Mouse (Mus musculus): Measurements from ENCODE around the gene Rbm24. TPM values are rescaled to one million over a fixed set of nuclear protein-coding genes. Genes with fewer than 3 reads are reported as not detected.

The Rbm24 gene
- polyA plus RNA-seq, 1 experiment from 2014 or later, result 2.2 TPM

DNA sequence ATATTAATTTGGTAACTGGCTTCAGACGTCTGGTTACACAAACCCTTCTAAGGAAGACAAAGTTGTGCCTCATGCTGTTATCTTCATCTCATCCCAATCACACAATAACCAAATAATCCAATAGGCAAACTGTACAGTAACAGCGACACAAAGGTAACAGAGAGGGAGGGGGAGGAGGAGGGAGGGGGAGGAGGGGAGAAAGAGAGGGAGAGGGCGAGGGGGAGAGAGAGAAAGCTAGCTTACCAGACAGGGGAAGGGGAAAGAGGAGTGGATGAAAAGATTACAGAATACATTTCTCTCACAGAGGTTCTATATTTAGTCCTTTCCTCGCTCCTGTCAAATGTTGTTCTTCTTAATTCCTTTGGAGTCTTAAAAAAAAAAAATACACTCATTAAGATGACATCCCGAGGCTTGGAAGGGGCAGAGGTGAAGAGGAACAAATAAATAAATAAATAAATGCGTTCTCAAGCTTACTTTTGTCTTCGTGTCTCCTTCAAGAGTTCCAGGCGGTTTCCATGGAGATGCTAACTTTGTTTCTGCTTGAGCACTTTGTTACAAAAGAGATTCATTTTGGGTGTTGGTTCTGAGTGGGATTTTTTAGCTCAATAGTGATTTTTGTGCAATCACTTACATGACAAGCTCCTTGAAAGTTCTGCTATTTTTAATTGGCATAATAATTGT lies 15.8 kb downstream of the Rbm24 start:
- H3K27me3 ChIP-seq (ENCODE audit: insufficient read depth, low read length), result no peaks in the 10 kb centered on the region
- no peaks in the 10 kb centered on the region for H3K36me3 ChIP-seq (ENCODE audit: insufficient read depth)
- no peaks in the 10 kb centered on the region for H3K4me1 ChIP-seq (ENCODE audit: insufficient read depth)
- H3K4me3 ChIP-seq (ENCODE audit: low read depth, low read length), result no peak overlapping the region
- no peak for DNase-seq
- no peak for ATAC-seq (ENCODE audit: insufficient read depth)
- TF ChIP-seq CTCF (IDR thresholded peaks at IDR 0.05; ENCODE audit: low read depth), result no peak
- H3K9me3 ChIP-seq (ENCODE audit: low read depth, low read length), result no peaks in the 10 kb centered on the region
- H3K27ac ChIP-seq (ENCODE audit: low read depth), result no peak overlapping the region
- WGBS, result 37% methylated on average over 8 of the region's 8 CpGs
- no peak overlapping the region for H3K9ac ChIP-seq
- H3K4me2 ChIP-seq, result no peak overlapping the region

DNA sequence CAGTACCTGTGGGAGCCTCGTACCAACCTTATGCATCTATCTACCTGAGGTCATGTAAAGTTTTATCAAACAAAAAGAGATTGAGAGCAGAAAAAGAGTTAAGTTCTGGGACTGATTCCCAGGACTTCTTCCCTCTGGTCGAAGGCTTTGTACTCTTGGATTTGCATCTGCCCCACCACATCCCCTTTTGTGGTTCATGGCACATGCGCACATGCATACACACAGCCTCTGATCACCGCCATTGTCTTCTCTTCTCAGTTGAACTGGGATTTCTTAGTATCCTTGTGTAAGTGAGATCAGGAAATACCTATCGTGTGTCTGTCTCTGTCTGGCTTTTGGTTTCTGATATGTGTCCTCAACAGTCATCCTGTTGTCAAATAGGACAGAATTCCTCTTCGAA lies 20.7 kb downstream of the Rbm24 start:
- H3K9me3 ChIP-seq (ENCODE audit: low read depth, low read length), result no peaks in the 10 kb centered on the region
- ATAC-seq (ENCODE audit: insufficient read depth) (no peak), DNase-seq (no peak)
- no peak overlapping the region for H3K4me3 ChIP-seq (ENCODE audit: low read depth, low read length)
- no peaks in the 10 kb centered on the region for H3K36me3 ChIP-seq (ENCODE audit: insufficient read depth)
- WGBS, result 78% methylated on average over 6 of the region's 6 CpGs
- H3K4me1 ChIP-seq (ENCODE audit: insufficient read depth), result no peaks in the 10 kb centered on the region
- no peaks in the 10 kb centered on the region for H3K27me3 ChIP-seq (ENCODE audit: insufficient read depth, low read length)
- TF ChIP-seq CTCF (IDR thresholded peaks at IDR 0.05; ENCODE audit: low read depth), result no peak
- H3K9ac ChIP-seq, result no peak overlapping the region
- H3K4me2 ChIP-seq, result no peak overlapping the region
- H3K27ac ChIP-seq (ENCODE audit: low read depth), result no peak overlapping the region

DNA sequence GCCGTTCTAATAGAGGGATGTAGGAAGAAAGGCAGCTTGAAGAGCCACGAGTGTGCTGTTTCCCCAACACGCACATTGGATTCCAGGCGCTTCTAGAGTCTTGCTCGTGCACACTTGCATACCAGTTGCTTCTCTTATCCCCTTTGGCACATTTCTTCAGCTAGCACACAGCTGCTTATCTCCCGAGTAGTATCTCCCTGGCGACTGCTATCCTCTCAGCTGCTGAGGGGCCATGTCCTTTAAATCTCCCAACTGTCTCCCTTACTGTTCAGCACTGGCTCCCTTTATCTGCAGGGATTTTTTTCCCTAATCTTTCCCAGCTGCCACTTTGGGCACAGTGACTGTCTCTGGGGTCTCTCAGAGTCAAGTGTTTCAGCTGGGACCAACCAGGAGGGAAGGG lies 25.8 kb downstream of the Rbm24 start:
- Histone ChIP-seq H3K9ac (no peak overlapping the region), H3K27ac (ENCODE audit: low read depth) (no peak overlapping the region), H3K9me3 (ENCODE audit: low read depth, low read length) (no peaks in the 10 kb centered on the region), H3K36me3 (ENCODE audit: insufficient read depth) (no peaks in the 10 kb centered on the region), H3K4me2 (no peak overlapping the region), H3K4me1 (ENCODE audit: insufficient read depth) (no peaks in the 10 kb centered on the region), H3K27me3 (ENCODE audit: insufficient read depth, low read length) (no peaks in the 10 kb centered on the region), H3K4me3 (ENCODE audit: low read depth, low read length) (no peak overlapping the region)
- ATAC-seq (ENCODE audit: insufficient read depth) (no peak), DNase-seq (no peak)
- WGBS, result 46% methylated on average over 7 of the region's 7 CpGs
- TF ChIP-seq CTCF (IDR thresholded peaks at IDR 0.05; ENCODE audit: low read depth), result no peak

DNA sequence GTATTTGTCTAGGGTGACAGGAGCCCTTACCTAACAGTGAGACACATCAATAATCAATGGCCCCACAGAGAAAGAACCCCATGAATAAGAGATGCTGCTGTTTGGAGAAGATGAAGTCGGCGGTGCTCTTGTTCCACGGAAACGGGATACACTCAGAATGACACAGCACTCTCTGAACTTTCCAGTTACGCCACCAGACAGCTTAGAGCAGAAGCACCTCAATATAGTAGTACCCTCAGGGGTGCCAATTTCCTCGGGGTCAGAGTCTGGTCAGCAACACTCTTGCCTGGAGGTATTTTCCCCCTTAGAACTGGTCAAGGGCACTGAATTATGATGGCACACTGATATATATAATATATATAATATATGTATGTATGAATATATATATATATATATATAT lies 27.8 kb downstream of the Rbm24 start:
- H3K4me3 ChIP-seq (ENCODE audit: low read depth, low read length), result no peak overlapping the region
- ATAC-seq (ENCODE audit: insufficient read depth) (no peak), DNase-seq (no peak)
- H3K4me2 ChIP-seq, result no peak overlapping the region
- H3K27me3 ChIP-seq (ENCODE audit: insufficient read depth, low read length), result no peaks in the 10 kb centered on the region
- TF ChIP-seq CTCF (IDR thresholded peaks at IDR 0.05; ENCODE audit: low read depth), result no peak
- no peak overlapping the region for H3K27ac ChIP-seq (ENCODE audit: low read depth)
- H3K9me3 ChIP-seq (ENCODE audit: low read depth, low read length), result no peaks in the 10 kb centered on the region
- H3K9ac ChIP-seq, result no peak overlapping the region
- H3K36me3 ChIP-seq (ENCODE audit: insufficient read depth), result no peaks in the 10 kb centered on the region
- WGBS, result 74% methylated on average over 6 of the region's 6 CpGs
- no peaks in the 10 kb centered on the region for H3K4me1 ChIP-seq (ENCODE audit: insufficient read depth)

GRCm38 (mm10) chr13:46448276-46448675 lies 30.0 kb downstream of the Rbm24 start:
- TF ChIP-seq CTCF (IDR thresholded peaks at IDR 0.05; ENCODE audit: low read depth), result no peak
- H3K9me3 ChIP-seq (ENCODE audit: low read depth, low read length), result no peaks in the 10 kb centered on the region
- H3K36me3 ChIP-seq (ENCODE audit: insufficient read depth), result no peaks in the 10 kb centered on the region
- no peak overlapping the region for H3K9ac ChIP-seq
- H3K4me2 ChIP-seq, result no peak overlapping the region
- no peaks in the 10 kb centered on the region for H3K4me1 ChIP-seq (ENCODE audit: insufficient read depth)
- WGBS, result 72% methylated on average over 2 of the region's 2 CpGs
- DNase-seq (no peak), ATAC-seq (ENCODE audit: insufficient read depth) (no peak)
- no peak overlapping the region for H3K27ac ChIP-seq (ENCODE audit: low read depth)
- H3K27me3 ChIP-seq (ENCODE audit: insufficient read depth, low read length), result no peaks in the 10 kb centered on the region
- H3K4me3 ChIP-seq (ENCODE audit: low read depth, low read length), result no peak overlapping the region

DNA sequence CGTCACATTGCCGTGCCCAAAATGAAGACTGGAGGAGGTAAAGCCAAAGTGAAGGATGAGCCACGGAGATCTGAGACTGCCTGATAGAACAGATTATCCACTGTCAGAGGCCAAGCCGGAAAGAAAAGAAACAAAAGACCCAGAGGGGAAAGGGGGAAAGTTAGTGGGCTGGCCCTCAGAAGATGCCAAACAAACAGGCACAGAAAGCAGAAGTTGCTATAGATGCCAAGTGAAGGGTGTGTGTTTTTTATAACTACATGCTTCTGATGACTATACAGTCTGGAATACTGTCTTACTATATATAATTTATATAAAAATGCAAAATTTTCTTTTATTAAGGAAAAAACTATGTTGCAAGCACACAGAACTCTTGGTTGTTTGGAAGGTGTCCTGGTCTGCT lies 31.7 kb downstream of the Rbm24 start:
- H3K27me3 ChIP-seq (ENCODE audit: insufficient read depth, low read length), result no peaks in the 10 kb centered on the region
- H3K4me2 ChIP-seq, result no peak overlapping the region
- no peak overlapping the region for H3K9ac ChIP-seq
- DNase-seq (no peak), ATAC-seq (ENCODE audit: insufficient read depth) (no peak)
- 63% methylated on average over 4 of the region's 4 CpGs for WGBS
- H3K4me1 ChIP-seq (ENCODE audit: insufficient read depth), result no peaks in the 10 kb centered on the region
- no peak for TF ChIP-seq CTCF (IDR thresholded peaks at IDR 0.05; ENCODE audit: low read depth)
- no peaks in the 10 kb centered on the region for H3K9me3 ChIP-seq (ENCODE audit: low read depth, low read length)
- H3K4me3 ChIP-seq (ENCODE audit: low read depth, low read length), result no peak overlapping the region
- H3K27ac ChIP-seq (ENCODE audit: low read depth), result no peak overlapping the region
- H3K36me3 ChIP-seq (ENCODE audit: insufficient read depth), result no peaks in the 10 kb centered on the region

- H3K4me1 ChIP-seq (ENCODE audit: insufficient read depth), result no peaks in the 10 kb centered on the region
- no peak overlapping the region for H3K4me2 ChIP-seq
- no peaks in the 10 kb centered on the region for H3K36me3 ChIP-seq (ENCODE audit: insufficient read depth)
- no peak overlapping the region for H3K27ac ChIP-seq (ENCODE audit: low read depth)
- peak; percentile 55 for DNase-seq
- no peak for ATAC-seq (ENCODE audit: insufficient read depth)
- TF ChIP-seq CTCF (IDR thresholded peaks at IDR 0.05; ENCODE audit: low read depth), result no peak
- no peaks in the 10 kb centered on the region for H3K27me3 ChIP-seq (ENCODE audit: insufficient read depth, low read length)
- H3K9ac ChIP-seq, result no peak overlapping the region
- no peaks in the 10 kb centered on the region for H3K9me3 ChIP-seq (ENCODE audit: low read depth, low read length)
- no peak overlapping the region for H3K4me3 ChIP-seq (ENCODE audit: low read depth, low read length)
- 50% methylated on average over 7 of the region's 7 CpGs for WGBS
Observed at GRCm38 (mm10) chr13:46450623-46451022, 32.4 kb downstream of the Rbm24 start.
